Mouse (Mus musculus): ENCODE measurements around the gene Slc22a7. TPM values are rescaled to one million over a fixed set of nuclear protein-coding genes. Genes with fewer than 3 reads are reported as not detected.

Gene Slc22a7
- polyA plus RNA-seq, 1 experiment from 2014 or later = not detected

GRCm38 (mm10) chr17:46452683-46453082 is 14.4 kb upstream of the Slc22a7 start:
- no peak overlapping the region for H3K4me3 ChIP-seq (ENCODE audit: low read depth, low read length)
- DNase-seq (ENCODE audit: low spot score) = no peak
- no peak overlapping the region for H3K4me2 ChIP-seq (ENCODE audit: low read length)
- 30% methylated on average over 5 of the region's 5 CpGs for WGBS
- no peaks in the 10 kb centered on the region for H3K9me3 ChIP-seq (replicated peaks; ENCODE audit: control insufficient read depth, low read length)
- H3K4me1 ChIP-seq (ENCODE audit: control insufficient read depth, insufficient read depth, low read length) = peaks cover 24% of the 10 kb centered on the region
- no peak overlapping the region for H3K9ac ChIP-seq (ENCODE audit: low read length)
- H3K27ac ChIP-seq (ENCODE audit: low read depth, low read length) = no peak overlapping the region
- no peaks in the 10 kb centered on the region for H3K36me3 ChIP-seq (ENCODE audit: control insufficient read depth, insufficient read depth, low read length)
- peaks cover 12% of the 10 kb centered on the region for H3K27me3 ChIP-seq (replicated peaks; ENCODE audit: control insufficient read depth, insufficient read depth, low read length)
- ATAC-seq = no peak

- H3K27me3 ChIP-seq (replicated peaks; ENCODE audit: control insufficient read depth, insufficient read depth, low read length) = peaks cover 16% of the 10 kb centered on the region
- 0 out of 2 replicates have a peak, but pooled peaks cover 9% of the 10 kb centered on the region for H3K36me3 ChIP-seq (ENCODE audit: control insufficient read depth, insufficient read depth, low read length)
- 90% methylated on average over 16 of the region's 16 CpGs for WGBS
- no peak overlapping the region for H3K4me3 ChIP-seq (ENCODE audit: low read depth, low read length)
- ATAC-seq (no peak), DNase-seq (ENCODE audit: low spot score) (no peak)
- H3K4me2 ChIP-seq (ENCODE audit: low read length) = no peak overlapping the region
- H3K9me3 ChIP-seq (replicated peaks; ENCODE audit: control insufficient read depth, low read length) = no peaks in the 10 kb centered on the region
- H3K27ac ChIP-seq (ENCODE audit: low read depth, low read length) = no peak overlapping the region
- no peak overlapping the region for H3K9ac ChIP-seq (ENCODE audit: low read length)
- H3K4me1 ChIP-seq (ENCODE audit: control insufficient read depth, insufficient read depth, low read length) = no peaks in the 10 kb centered on the region
Measured at GRCm38 (mm10) chr17:46446264-46446663, 8.0 kb upstream of the Slc22a7 start.

- DNase-seq (ENCODE audit: low spot score) (no peak), ATAC-seq (no peak)
- H3K4me3 ChIP-seq (ENCODE audit: low read depth, low read length) = no peak overlapping the region
- H3K9ac ChIP-seq (ENCODE audit: low read length) = no peak overlapping the region
- H3K4me2 ChIP-seq (ENCODE audit: low read length) = 0 out of 2 replicates have a peak overlapping the region, but pooled peaks have one; percentile 21
- WGBS = 5% methylated on average over 44 of the region's 50 CpGs
- peaks cover 16% of the 10 kb centered on the region for H3K27me3 ChIP-seq (replicated peaks; ENCODE audit: control insufficient read depth, insufficient read depth, low read length)
- 0 out of 2 replicates have a peak, but pooled peaks cover 9% of the 10 kb centered on the region for H3K36me3 ChIP-seq (ENCODE audit: control insufficient read depth, insufficient read depth, low read length)
- no peaks in the 10 kb centered on the region for H3K4me1 ChIP-seq (ENCODE audit: control insufficient read depth, insufficient read depth, low read length)
- H3K27ac ChIP-seq (ENCODE audit: low read depth, low read length) = no peak overlapping the region
- no peaks in the 10 kb centered on the region for H3K9me3 ChIP-seq (replicated peaks; ENCODE audit: control insufficient read depth, low read length)
Measured at GRCm38 (mm10) chr17:46444839-46445579, 6.8 kb upstream of the Slc22a7 start.

- DNase-seq (ENCODE audit: low spot score) = no peak
- no peak overlapping the region for H3K27ac ChIP-seq (ENCODE audit: low read depth, low read length)
- no peaks in the 10 kb centered on the region for H3K4me1 ChIP-seq (ENCODE audit: control insufficient read depth, insufficient read depth, low read length)
- H3K4me3 ChIP-seq (ENCODE audit: low read depth, low read length) = no peak overlapping the region
- no peak overlapping the region for H3K9ac ChIP-seq (ENCODE audit: low read length)
- no peaks in the 10 kb centered on the region; the same call in 1 of the 2 replicates for H3K27me3 ChIP-seq (replicated peaks; ENCODE audit: control insufficient read depth, insufficient read depth, low read length)
- WGBS = 92% methylated on average over 10 of the region's 10 CpGs
- H3K4me2 ChIP-seq (ENCODE audit: low read length) = no peak overlapping the region
- no peaks in the 10 kb centered on the region for H3K36me3 ChIP-seq (ENCODE audit: control insufficient read depth, insufficient read depth, low read length)
- ATAC-seq = no peak
- H3K9me3 ChIP-seq (replicated peaks; ENCODE audit: control insufficient read depth, low read length) = no peaks in the 10 kb centered on the region
Measured at GRCm38 (mm10) chr17:46439176-46439575, 919 bp upstream of the Slc22a7 start.

- no peaks in the 10 kb centered on the region for H3K4me1 ChIP-seq (ENCODE audit: control insufficient read depth, insufficient read depth, low read length)
- no peaks in the 10 kb centered on the region for H3K36me3 ChIP-seq (ENCODE audit: control insufficient read depth, insufficient read depth, low read length)
- no peak overlapping the region for H3K27ac ChIP-seq (ENCODE audit: low read depth, low read length)
- 22% methylated on average over 23 of the region's 23 CpGs for WGBS
- ATAC-seq = peak; percentile 59
- no peak overlapping the region; the same call in 1 of the 2 replicates for H3K9ac ChIP-seq (ENCODE audit: low read length)
- H3K27me3 ChIP-seq (replicated peaks; ENCODE audit: control insufficient read depth, insufficient read depth, low read length) = no peaks in the 10 kb centered on the region
- DNase-seq (ENCODE audit: low spot score) = peak; percentile 66
- H3K4me2 ChIP-seq (ENCODE audit: low read length) = no peak overlapping the region
- H3K9me3 ChIP-seq (replicated peaks; ENCODE audit: control insufficient read depth, low read length) = no peaks in the 10 kb centered on the region
- no peak overlapping the region for H3K4me3 ChIP-seq (ENCODE audit: low read depth, low read length)
Measured at GRCm38 (mm10) chr17:46436672-46437366, 1.4 kb downstream of the Slc22a7 start.

GRCm38 (mm10) chr17:46433627-46434026 is 4.6 kb downstream of the Slc22a7 start:
- Histone ChIP-seq H3K36me3 (ENCODE audit: control insufficient read depth, insufficient read depth, low read length) (no peaks in the 10 kb centered on the region), H3K27me3 (replicated peaks; ENCODE audit: control insufficient read depth, insufficient read depth, low read length) (no peaks in the 10 kb centered on the region), H3K4me1 (ENCODE audit: control insufficient read depth, insufficient read depth, low read length) (no peaks in the 10 kb centered on the region; the same call in 1 of the 2 replicates), H3K27ac (ENCODE audit: low read depth, low read length) (no peak overlapping the region), H3K4me2 (ENCODE audit: low read length) (peak overlapping the region; percentile 36), H3K9ac (ENCODE audit: low read length) (peak overlapping the region; percentile 17; the same call in 1 of the 2 replicates), H3K9me3 (replicated peaks; ENCODE audit: control insufficient read depth, low read length) (no peaks in the 10 kb centered on the region), H3K4me3 (ENCODE audit: low read depth, low read length) (no peak overlapping the region; the same call in 1 of the 2 replicates)
- ATAC-seq (no peak), DNase-seq (ENCODE audit: low spot score) (no peak)
- WGBS = 2% methylated on average over 17 of the region's 17 CpGs

GRCm38 (mm10) chr17:46428761-46429414 is 9.4 kb downstream of the Slc22a7 start, which contains the start of gene Crip3:
Gene Crip3, plus strand, starts transcription at chr17:46428926.
- Histone ChIP-seq H3K9ac (ENCODE audit: low read length) (no peak within 1 kb of the TSS), H3K4me2 (ENCODE audit: low read length) (peak within 1 kb of the TSS; percentile 35), H3K27ac (ENCODE audit: low read depth, low read length) (no peak within 1 kb of the TSS), H3K36me3 (ENCODE audit: control insufficient read depth, insufficient read depth, low read length) (no peaks in the 10 kb centered on the region), H3K9me3 (replicated peaks; ENCODE audit: control insufficient read depth, low read length) (no peaks in the 10 kb centered on the region), H3K27me3 (replicated peaks; ENCODE audit: control insufficient read depth, insufficient read depth, low read length) (no peaks in the 10 kb centered on the region), H3K4me1 (ENCODE audit: control insufficient read depth, insufficient read depth, low read length) (no peaks in the 10 kb centered on the region; the same call in 1 of the 2 replicates), H3K4me3 (ENCODE audit: low read depth, low read length) (no peak within 1 kb of the TSS)
- no peak for ATAC-seq
- WGBS = 9% methylated on average over 17 of the region's 18 CpGs
- no peak for DNase-seq (ENCODE audit: low spot score)

GRCm38 (mm10) chr17:46426496-46426895 is 11.8 kb downstream of the Slc22a7 start:
- H3K9ac ChIP-seq (ENCODE audit: low read length) = no peak overlapping the region
- H3K9me3 ChIP-seq (replicated peaks; ENCODE audit: control insufficient read depth, low read length) = no peaks in the 10 kb centered on the region
- no peaks in the 10 kb centered on the region; the same call in 1 of the 2 replicates for H3K4me1 ChIP-seq (ENCODE audit: control insufficient read depth, insufficient read depth, low read length)
- no peaks in the 10 kb centered on the region for H3K27me3 ChIP-seq (replicated peaks; ENCODE audit: control insufficient read depth, insufficient read depth, low read length)
- H3K27ac ChIP-seq (ENCODE audit: low read depth, low read length) = no peak overlapping the region
- DNase-seq (ENCODE audit: low spot score) = no peak
- no peaks in the 10 kb centered on the region for H3K36me3 ChIP-seq (ENCODE audit: control insufficient read depth, insufficient read depth, low read length)
- no peak overlapping the region for H3K4me3 ChIP-seq (ENCODE audit: low read depth, low read length)
- no peak overlapping the region for H3K4me2 ChIP-seq (ENCODE audit: low read length)
- no peak for ATAC-seq

Measured in forebrain, embryonic 14.5 days (tissue).